Mouse (Mus musculus) forelimb bud, embryonic 11.5 days (tissue): Measurements from ENCODE around the gene Tppp3.

Source experiments
- DNase-seq: peaks from one replicate; pipeline ENCODE4 v3.0.0-alpha.2; 2012; ENCODE audit warnings: low read depth, low spot score

The Tppp3 gene

DNA sequence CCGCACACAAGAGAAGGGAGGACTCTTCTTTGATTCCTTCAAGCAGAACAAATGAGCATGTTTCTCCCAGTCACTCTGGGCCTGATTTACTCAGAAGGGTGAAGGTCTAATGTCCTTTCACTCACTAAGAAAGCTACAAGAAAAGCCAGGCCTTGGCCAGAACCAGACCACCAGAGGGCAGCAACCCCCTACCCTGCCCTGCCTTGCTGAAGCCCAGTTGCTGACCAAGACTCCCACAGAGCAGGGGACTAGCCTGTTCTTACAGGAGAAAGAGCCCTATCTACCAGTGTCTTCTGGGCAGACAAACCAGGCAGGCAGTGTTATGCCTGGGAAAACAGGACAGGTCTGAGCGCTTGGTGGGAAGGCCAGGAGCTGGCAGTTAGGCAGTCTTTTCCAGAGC, 13.1 kb upstream of the Tppp3 start:
- peak; percentile 76 for DNase-seq

DNA sequence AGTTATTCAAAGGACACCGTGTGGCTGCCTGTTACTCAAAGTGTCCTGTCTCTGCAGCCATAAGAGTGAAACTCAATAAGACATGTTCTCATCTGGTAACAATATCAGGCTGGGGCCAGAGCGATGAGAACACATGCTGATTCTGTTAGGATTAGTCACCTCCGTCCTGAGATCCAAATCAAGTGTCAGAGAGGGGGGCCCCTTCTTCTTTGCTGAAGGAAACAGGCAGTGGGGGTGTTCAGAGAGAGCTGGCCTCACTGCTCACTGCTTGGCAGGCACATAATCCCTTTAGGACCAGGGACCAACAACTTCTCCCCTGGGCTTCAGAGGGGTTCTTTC, 12.7 kb upstream of the Tppp3 start:
- no peak for DNase-seq

DNA sequence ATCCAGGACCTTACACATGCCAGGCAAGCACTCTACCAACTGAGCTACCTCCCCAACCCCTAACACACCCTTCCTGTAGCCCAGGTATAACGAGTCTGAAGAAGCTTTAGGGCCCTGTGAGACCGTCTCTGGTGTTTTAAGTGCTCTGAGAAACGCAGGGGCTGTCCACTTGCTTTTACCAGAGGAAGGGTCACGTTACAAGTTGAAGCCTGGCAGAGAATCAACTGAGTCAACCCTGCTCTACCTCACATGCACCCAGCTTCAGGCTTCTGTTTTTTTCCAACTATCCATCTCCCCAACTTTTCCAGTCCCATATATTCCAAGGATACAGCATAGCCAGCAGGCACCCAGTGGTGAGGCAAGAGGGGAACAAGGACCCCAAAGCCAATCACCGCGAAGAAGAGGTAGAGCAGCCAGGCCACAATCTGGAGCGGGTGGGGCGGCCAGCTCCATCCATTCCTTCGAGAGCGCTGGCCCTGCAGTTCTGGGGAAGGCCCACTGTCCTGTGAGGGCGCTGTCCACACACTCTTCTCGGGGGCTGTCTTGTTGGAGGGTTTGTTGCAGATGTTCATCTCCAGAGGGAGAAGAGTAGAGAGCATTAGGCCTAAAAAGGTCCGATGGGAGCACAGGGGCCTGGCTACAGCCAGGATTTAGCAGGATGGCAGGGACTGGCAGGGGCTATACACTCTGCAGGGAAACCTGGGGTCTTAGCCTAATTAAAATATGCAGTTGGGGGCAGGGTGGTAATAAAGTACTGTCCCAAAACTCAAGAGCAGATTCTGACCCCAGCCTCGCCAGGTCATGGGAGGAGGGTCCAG, 12.1 kb upstream of the Tppp3 start:
- no peak for DNase-seq

DNA sequence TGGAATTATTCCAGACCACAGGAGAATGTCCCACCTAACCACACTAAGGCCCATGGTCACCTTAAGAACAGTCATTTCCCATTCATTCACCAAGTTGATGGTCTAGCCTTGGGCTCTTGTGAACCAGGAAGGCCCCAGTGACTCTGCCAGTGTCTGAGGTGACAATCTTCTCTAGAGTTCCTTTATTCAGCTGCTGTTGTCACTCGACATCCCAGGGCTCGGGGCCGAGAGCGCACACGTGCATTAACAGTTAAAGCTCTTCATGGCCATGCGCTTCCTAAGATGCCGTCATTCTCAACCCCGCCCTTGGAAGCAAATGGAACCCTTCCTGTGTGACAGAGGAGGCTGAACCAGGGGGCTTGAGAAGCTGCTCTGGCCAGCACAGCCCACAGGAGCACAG, 10.8 kb upstream of the Tppp3 start:
- DNase-seq, result no peak

DNA sequence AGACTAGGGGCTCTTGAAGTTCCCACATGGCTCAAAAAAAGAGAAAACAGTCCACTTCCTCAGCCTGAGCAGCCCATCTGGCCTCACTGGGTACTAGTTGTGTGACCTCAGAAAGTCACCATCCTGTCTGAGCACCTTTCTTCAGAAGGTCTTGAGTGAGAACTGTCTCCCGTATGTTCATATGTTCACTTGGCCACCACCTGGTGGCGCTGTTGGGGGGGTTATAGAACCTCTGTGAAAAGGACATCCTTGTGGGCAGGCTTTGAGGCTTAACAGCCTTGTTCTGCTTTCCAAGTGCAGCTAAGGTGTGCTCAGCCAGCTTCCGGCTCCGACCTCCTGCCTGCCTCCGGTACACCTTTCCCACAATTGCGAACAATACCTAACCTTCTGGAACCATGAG, 10.1 kb upstream of the Tppp3 start:
- DNase-seq, result no peak

DNA sequence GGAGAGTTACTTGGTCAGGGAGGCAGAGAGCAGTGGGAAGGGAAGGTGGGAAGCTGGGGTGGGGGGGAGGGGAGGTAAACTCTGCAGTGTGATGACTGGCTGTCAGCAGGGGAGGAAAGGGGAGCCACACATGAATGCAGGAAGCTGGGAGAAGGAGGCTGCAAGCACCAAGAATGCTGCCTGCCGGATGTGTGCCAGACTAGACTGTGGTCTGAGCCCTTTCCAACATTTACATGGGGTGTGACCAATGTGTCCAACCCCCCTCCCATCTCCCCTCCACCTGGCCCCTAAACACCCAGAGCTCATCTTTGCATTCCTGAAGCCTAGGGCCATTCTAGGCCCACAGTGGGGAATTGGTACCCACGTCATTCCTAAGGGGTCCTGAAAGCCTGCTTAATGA, 9.7 kb upstream of the Tppp3 start:
- no peak for DNase-seq

DNA sequence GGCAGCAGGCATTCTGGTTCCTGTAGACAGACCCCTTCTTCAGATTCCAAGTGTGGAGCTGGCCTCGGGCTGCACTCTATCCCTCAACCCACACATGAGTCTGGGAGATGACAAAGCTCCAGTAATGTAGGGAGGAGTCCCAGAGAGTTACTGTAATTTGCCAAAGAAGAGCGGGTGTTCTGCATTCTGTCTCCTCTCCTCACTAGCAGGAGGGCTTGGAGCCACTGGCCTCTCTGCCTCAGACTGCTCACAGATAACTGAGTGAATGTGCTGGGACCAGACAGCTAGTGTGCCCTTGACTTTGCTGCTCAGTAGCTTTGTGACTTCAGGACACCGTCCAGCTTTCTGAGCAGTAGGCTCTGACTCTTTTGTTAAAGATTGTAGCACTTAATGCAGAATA, 6.5 kb upstream of the Tppp3 start:
- no peak for DNase-seq

DNA sequence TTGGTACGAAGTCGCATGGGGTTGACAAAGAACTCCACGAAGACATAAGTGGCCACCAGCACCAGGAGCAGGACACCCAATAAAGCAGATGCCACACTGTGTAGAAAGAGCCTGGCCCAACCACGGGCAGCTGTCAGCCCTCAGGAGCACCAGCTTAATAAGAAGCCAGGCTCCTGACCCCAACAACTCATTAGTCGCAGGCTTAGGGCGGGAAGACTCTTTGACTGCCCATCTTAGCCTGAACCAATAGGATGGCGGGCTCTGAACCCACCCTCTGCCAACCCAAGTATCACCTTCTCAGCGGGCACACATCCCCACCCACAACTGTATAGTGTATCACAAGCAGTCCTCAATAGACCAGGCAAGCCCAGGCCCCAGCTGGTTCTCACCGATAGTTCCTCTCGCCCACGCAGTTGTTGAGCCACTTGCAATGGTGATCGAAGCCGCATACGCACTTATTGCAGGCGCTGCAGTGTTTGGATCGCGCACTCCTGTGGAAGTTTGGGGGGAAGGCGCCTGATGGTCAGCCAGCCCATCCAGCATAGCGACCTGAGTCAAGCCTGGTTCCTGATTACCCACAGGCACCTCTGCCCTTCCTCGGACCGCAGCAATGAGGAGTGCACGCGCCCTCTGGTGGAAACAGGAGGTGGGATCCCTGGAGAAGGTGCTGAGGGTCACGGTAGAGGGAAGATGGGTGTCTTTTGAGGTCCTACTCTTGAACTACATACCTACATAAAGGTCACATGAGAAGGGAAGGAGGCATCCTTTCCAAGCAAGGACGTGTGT, 5.5 kb upstream of the Tppp3 start:
- no peak for DNase-seq

DNA sequence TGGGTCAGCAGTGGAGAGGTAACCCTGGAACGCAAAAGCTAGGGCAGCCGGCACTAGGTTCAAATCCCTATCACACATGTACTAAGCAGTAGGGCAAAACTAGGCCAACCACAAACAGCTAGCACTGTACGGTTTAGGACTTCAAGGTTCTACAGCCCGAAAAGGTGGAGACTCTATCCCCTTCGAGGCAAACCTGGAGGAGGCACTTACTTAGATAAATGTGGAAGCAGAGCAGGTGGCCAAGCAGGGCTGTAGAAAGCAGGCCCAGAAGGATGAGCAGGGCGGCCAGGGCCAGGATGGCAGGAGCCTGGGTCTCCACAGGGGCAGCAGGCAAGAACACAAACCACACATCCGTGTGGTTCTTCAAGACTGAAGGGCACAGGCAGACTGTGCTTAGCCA, 4.8 kb upstream of the Tppp3 start:
- DNase-seq, result no peak

DNA sequence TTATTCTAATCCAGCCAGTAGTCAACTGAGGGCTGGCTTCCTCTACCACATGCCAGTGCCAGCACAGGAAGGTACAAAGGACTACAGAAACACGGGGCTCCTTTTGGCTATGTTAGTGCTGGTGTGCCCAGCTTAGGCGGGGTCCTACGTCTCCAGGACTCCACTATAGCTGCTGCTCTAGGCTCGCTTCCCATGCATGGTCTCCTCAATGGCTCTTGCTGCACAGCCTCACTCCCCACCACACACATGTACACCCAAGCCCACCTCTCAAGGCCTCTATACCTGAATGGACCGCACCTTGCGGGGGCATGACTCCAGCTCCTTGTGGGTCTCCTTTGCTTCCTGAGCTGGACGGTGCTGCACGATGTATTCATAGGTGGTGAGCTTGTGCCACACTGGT, 4.4 kb upstream of the Tppp3 start:
- DNase-seq, result no peak

DNA sequence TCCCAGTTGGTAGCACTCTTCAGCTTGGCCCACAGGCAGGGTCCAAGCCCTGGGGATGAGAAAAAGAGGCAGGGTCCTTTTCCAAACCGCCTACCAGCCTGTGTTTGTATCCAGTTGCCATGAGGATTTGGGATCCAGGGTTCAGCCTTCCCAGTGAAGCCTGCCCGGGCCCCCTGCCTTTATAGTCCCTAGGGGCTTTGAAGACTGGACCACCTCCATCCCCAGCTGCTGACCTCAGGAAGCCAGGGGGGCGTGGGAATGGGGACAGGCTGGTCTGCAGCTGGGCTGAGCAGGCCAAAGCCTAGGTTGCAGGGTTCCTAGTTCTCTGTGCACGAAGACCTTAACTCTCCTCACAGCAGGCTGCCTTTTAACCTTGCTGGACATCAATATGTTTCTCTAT, 3.9 kb upstream of the Tppp3 start:
- no peak for DNase-seq

DNA sequence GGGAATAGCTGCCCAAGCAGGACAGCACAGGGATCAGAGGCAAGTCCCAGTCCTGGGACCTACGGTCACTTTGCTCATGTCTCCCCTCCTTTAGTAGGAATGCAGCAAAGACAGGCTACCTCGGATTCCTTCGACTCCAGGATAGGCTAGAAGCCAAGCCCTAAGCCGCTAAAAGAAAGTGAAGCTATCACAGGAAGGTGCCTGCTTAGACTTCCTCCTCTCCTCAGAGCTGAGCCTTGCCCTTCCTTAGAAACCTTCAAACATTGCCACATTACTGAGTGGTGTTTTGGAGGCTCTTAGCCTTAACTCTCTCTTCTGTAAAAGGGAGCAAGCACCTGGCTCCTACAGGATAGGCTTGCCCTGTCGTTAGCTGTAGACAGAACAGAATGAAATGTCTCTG, 3.4 kb upstream of the Tppp3 start:
- no peak for DNase-seq

DNA sequence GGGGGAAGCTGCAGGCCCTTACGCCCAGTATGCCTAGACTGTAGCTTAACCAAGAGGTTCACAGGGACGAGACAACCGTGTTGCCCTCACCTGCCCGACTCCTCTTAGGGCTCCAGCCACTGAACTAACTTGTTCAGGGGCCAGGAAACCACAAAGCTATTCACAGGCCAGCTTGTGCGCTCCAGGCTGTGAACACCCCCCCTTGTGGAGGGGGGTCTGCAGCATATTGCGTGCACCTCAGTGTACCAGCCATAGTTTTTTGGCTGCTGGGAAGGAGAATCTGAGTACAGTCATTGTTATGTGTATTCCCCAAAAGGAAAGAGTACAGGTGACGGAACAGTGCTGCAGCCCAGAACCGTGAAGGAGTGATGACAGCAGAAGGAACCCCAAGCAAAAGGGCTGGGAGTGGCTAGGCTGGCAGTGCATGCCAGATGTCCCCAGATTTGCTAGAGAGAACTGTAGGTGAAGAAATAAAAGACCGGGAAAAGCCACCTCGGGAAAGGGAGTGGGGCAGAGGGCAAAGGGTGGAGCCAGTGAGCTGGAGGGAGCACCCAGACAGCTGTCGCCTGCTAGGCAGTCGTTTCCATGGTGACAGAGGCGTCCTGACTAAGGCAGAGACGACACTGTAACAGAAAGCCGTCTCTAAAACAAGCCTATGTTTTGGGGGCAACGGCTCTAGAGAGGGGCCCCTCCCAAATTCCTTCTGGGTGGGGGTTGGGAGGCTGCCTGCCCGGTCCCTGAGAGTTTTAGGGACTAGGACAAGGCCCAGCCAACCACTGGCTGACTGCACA, 2.7 kb upstream of the Tppp3 start:
- peak; percentile 63 for DNase-seq

DNA sequence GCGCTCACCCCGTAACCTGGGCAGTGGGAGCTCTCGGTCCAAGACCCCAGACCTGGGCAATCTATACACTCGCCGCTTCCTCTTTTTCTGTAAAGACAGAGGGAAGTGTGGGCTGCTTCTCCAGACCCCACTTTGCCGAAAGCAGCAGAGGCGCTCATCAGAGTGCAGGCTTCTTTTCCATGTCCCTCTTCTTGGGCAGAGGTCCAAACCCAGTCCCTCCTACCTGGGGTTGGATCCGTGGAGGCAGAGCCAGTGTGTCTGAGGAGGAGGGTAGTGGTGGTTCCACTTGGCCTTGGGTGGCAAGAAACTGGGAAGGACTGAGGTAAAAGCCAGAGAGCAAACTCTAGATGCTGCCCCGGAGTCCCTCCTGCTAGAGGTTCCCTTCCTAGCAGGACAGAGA, 1.7 kb upstream of the Tppp3 start:
- DNase-seq, result no peak

DNA sequence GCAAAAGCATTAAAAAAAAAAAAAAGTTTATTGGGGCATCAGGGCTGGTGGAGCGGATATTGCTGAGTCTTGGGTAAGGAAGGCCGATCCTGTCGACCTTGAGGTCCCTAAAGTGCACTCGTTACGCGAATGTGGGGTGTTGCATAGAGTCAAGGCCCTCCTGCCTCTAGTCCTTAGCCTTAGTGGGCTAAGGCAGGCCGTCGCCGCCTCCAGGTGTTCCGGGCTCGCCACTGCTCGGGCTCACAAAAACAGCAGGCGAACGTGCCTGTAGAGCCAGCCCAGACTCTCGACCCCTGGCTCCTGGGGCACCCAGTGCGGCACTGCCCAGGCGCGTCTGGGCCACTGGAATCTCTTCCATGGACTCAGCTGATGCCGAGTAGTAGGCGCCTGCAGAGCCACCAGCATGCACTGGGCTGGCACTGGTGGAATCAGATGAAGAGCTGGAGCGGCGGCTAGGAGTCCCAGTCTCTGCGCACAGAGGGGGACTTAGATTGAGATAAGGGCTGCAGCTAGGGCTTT, 1.1 kb upstream of the Tppp3 start:
- no peak for DNase-seq

DNA sequence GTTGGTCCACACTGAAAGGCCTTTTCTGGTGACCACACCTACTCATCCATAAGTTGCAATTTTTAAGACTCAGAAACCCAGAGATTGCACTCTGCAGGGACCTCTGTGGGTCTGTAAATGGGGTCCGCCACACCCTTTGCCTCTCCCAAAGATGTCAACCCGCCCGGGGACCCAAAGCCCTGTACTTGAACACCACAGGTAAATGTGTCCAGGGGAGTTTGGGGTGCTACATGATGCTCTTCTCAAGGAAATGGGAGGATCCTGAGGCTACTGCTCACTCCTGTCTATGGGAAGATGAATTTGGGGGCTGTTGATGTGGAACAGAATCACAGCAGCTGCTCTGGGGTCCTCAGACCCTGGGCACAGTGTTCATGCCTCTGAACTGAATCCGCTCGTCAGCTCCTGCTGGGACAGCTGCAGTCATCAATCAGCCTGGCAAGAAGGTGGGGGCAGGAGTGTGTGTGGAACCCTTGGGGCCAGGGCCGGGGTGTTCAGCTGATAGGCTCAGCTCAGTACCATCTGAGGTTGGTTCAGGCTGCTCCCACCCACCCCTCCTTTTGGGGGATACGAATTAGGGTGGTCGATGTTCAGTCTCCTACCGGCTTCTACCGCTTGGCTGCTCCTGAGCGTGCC, 529 bp downstream of the Tppp3 start:
- no peak for DNase-seq

DNA sequence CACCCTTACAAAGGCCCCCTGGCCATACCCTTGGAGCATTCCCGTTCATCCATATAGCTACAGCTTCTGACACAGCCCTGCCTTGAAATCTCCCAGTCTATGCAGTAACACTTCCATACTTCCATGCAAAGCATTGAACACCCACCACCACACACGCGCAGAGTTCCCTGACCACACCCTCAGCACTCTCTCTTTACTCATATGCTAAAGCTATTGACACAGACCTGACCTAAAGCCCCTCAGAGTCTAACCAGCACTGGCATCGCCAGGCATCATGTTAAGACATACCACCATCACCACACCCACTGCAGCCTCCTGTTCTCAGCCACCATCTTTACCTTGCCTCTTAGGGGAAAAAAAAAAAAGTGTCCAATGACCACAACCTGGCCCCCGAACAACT, 1.1 kb downstream of the Tppp3 start:
- no peak for DNase-seq

DNA sequence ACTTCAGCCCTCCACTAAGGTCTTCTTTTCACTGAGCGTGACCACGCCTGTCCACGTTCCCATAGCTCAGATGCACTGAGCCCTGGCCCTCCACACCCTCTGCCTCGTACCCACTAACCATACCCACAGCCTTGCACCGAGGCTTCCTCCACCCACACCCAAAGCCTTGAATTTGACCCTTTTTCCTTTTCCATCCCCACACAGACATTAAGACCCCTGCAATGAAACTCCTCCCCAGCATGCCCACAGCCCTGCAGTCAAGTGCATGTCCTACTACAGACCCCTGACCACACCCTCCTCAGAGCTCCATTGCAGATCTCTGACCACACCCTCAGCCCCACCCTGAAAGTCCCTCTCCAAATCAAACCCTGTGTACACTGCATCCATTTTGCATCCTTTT, 1.5 kb downstream of the Tppp3 start:
- DNase-seq, result no peak

DNA sequence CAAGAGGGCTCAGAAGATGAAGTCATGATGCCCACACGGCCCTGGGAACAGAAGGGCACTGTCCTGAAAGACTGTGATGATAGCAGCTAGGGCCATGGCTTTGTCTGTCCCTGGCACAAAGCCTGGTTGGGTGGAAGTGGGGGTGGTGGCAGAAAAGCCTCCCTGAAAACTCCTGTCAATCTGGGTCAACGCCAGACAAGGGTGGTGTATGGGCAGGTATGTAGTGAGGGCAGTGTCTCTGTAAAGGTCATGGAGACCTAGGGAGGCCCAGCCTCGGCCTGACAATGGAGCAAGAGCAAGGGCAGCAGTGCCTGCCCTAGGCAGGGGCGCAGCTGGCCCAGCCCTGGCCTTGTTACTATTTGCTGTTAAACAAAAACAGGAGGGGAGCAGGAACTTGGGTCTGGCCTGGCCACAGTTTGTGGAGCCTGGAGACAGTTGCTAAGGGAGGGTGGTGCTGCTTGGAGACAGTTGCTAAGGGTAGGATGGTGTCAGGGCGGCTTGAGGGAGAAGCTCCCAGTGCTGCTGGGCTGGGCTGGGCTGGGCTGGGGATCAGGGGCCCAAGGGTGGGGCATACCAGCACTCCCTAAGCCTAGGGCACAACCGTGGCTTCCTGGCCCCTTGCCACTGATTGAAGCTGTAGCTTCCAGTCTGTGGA, 2.2 kb downstream of the Tppp3 start:
- DNase-seq, result peak; percentile 52

DNA sequence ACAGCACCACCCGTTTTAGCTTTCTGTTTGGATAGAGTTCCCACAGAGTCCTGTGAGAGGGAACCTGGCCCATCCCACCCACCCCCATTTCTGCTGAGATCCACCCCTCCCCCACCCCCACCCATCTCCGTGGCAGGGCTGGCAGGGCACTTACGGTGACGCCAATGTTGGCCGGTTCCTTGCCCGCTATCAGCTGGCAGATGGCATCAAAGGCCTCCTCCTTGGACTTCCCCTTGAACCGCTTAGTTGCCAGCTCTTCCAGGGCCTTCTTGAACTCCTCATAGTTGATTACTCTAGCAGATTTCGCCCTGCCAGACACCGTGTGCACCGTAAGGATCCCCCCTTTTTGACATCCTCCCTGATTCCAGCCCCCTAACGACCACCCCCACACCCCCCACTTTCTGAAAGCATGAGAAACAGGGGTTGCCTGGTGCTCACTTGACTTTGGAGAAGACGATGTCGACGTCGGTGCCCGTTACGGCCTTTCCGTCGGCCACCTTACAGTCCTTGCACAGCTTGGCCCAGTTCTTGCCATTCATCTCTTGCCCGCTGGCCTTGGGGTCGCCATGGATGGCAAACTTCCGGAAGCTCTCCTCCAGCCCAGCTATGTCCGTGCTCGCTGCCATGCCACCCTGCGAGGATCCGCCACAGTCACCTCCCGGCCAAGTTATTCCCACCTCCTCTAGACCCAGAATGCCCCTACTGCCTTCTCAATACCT, 3.2 kb downstream of the Tppp3 start:
- DNase-seq, result no peak
